Mouse (Mus musculus): Measurements from ENCODE around the gene Itga3.

GRCm38 (mm10) chr11:95012487-95012886 lies 64.1 kb downstream of the Itga3 start:
- no peak for TF ChIP-seq EP300 (IDR thresholded peaks at IDR 0.05; ENCODE audit: insufficient read depth, low read depth, low read length)
- no peak for TF ChIP-seq POLR2A (IDR thresholded peaks at IDR 0.05; ENCODE audit: insufficient read depth, low read length)
- no peak for TF ChIP-seq CTCF (IDR thresholded peaks at IDR 0.05; ENCODE audit: low read depth, low read length)
